Mouse (Mus musculus): ENCODE measurements at regions not wholly inside any gene's neighbourhood (a gene's known extent, or its start where the extent isn't known, plus 50 kb on each side); places are given as distances from the start of the nearest gene placed in this dataset.
"Not testable (repeated sequence)": the region's sequence is repeated elsewhere in the genome, so short reads cannot be mapped to it uniquely, and the experiment has no call there.

GRCm38 (mm10) chr3:68782363-68782762 lies 87.0 kb upstream of the 1110032F04Rik start:
- 54% methylated on average over 4 of the region's 4 CpGs for WGBS
- Histone ChIP-seq H3K36me3 (no peaks in the 10 kb centered on the region), H3K9me3 (no peaks in the 10 kb centered on the region), H3K4me1 (peaks cover 55% of the 10 kb centered on the region), H3K27me3 (ENCODE audit: insufficient read depth, poor library complexity, severe bottlenecking) (no peaks in the 10 kb centered on the region), H3K27ac (no peak overlapping the region), H3K4me3 (no peak overlapping the region)
- no peak for DNase-seq (ENCODE audit: low spot score)

GRCm38 (mm10) chr3:68783666-68784416 lies 85.5 kb upstream of the 1110032F04Rik start:
- WGBS: 36% methylated on average over 7 of the region's 7 CpGs
- Histone ChIP-seq H3K27ac (peak overlapping the region; percentile 77; the same call in 1 of the 2 replicates), H3K27me3 (ENCODE audit: insufficient read depth, poor library complexity, severe bottlenecking) (no peaks in the 10 kb centered on the region), H3K4me1 (peaks cover 69% of the 10 kb centered on the region), H3K4me3 (no peak overlapping the region), H3K36me3 (no peaks in the 10 kb centered on the region), H3K9me3 (no peaks in the 10 kb centered on the region)
- DNase-seq (ENCODE audit: low spot score): no peak

DNA sequence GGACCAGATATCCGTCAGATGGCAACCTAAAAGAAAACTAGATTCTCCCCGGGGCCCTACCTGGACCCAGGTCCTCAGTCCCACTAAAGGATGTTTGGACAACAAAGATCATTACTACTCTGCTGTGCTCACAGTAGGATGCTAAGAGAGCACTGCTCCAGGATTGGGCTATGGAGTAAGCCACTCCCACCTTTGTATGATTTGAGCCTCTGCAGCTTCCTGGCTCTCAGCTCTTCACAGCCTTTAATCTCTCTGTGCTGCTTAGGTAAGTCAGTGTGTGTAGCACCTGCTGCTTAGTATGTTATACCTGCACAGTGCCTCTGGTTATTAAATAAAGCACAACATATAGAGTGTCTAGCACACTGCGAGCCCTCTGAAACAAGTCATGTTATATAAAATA lies 82.6 kb upstream of the 1110032F04Rik start:
- H3K27me3 ChIP-seq (ENCODE audit: insufficient read depth, poor library complexity, severe bottlenecking): no peaks in the 10 kb centered on the region
- no peaks in the 10 kb centered on the region for H3K36me3 ChIP-seq
- H3K4me1 ChIP-seq: peaks cover 53% of the 10 kb centered on the region
- H3K4me3 ChIP-seq: no peak overlapping the region
- DNase-seq (ENCODE audit: low spot score): no peak
- 91% methylated on average over 3 of the region's 3 CpGs for WGBS
- no peaks in the 10 kb centered on the region for H3K9me3 ChIP-seq
- peak overlapping the region; percentile 39; the same call in 1 of the 2 replicates for H3K27ac ChIP-seq

- Histone ChIP-seq H3K27me3 (ENCODE audit: insufficient read depth, poor library complexity, severe bottlenecking) (no peaks in the 10 kb centered on the region), H3K27ac (peak overlapping the region; percentile 54), H3K4me3 (no peak overlapping the region), H3K36me3 (no peaks in the 10 kb centered on the region), H3K9me3 (no peaks in the 10 kb centered on the region), H3K4me1 (peaks cover 48% of the 10 kb centered on the region)
- peak; percentile 52 for DNase-seq (ENCODE audit: low spot score)
- WGBS: 55% methylated on average over 10 of the region's 10 CpGs
Measured at GRCm38 (mm10) chr3:68787385-68788175, 81.8 kb upstream of the 1110032F04Rik start.

- WGBS: 58% methylated on average over 6 of the region's 6 CpGs
- H3K36me3 ChIP-seq: no peaks in the 10 kb centered on the region
- peak overlapping the region; percentile 23; the same call in 1 of the 2 replicates for H3K27ac ChIP-seq
- no peaks in the 10 kb centered on the region for H3K9me3 ChIP-seq
- H3K4me3 ChIP-seq: no peak overlapping the region
- H3K27me3 ChIP-seq (ENCODE audit: insufficient read depth, poor library complexity, severe bottlenecking): no peaks in the 10 kb centered on the region
- no peak for DNase-seq (ENCODE audit: low spot score)
- peaks cover 35% of the 10 kb centered on the region for H3K4me1 ChIP-seq
Measured at GRCm38 (mm10) chr3:68789491-68789890, 79.9 kb upstream of the 1110032F04Rik start.

GRCm38 (mm10) chr3:68790466-68790865 lies 78.9 kb upstream of the 1110032F04Rik start:
- WGBS: 91% methylated on average over 4 of the region's 4 CpGs
- Histone ChIP-seq H3K4me1 (peaks cover 35% of the 10 kb centered on the region), H3K4me3 (no peak overlapping the region), H3K9me3 (no peaks in the 10 kb centered on the region), H3K27me3 (ENCODE audit: insufficient read depth, poor library complexity, severe bottlenecking) (no peaks in the 10 kb centered on the region), H3K27ac (no peak overlapping the region), H3K36me3 (no peaks in the 10 kb centered on the region)
- DNase-seq (ENCODE audit: low spot score): no peak

DNA sequence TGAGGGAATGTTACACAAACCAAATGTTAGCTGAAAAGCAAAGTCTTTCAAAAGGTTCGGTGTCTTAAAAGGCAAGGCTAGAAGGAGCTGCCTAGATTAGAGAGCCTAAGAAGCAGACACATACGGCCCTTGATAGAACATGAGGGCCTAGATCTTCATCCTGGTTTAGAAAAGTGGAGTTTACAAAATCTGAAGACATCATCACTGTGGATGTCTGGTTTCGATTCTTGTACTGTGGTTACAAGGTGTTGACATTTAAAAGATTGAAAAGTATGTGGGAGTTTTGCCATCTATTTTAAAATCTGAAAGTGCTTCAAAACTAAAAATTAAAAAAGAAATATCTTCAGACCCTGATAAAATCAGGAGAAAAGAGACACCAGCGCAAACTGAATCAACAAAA lies 76.5 kb upstream of the 1110032F04Rik start:
- Histone ChIP-seq H3K4me3 (no peak overlapping the region), H3K9me3 (no peaks in the 10 kb centered on the region), H3K36me3 (no peaks in the 10 kb centered on the region), H3K27me3 (ENCODE audit: insufficient read depth, poor library complexity, severe bottlenecking) (no peaks in the 10 kb centered on the region), H3K27ac (no peak overlapping the region), H3K4me1 (peaks cover 12% of the 10 kb centered on the region)
- DNase-seq (ENCODE audit: low spot score): no peak
- 89% methylated on average over 4 of the region's 4 CpGs for WGBS

- no peaks in the 10 kb centered on the region for H3K27me3 ChIP-seq (ENCODE audit: insufficient read depth, poor library complexity, severe bottlenecking)
- H3K9me3 ChIP-seq: no peaks in the 10 kb centered on the region
- no peaks in the 10 kb centered on the region for H3K36me3 ChIP-seq
- no peak for DNase-seq (ENCODE audit: low spot score)
- WGBS: 88% methylated on average over 2 of the region's 2 CpGs
- H3K4me3 ChIP-seq: no peak overlapping the region
- 0 out of 2 replicates have a peak, but pooled peaks cover 3% of the 10 kb centered on the region for H3K4me1 ChIP-seq
- H3K27ac ChIP-seq: 0 out of 2 replicates have a peak overlapping the region, but pooled peaks have one; percentile 1
Measured at GRCm38 (mm10) chr3:68793923-68794322, 75.5 kb upstream of the 1110032F04Rik start.

DNA sequence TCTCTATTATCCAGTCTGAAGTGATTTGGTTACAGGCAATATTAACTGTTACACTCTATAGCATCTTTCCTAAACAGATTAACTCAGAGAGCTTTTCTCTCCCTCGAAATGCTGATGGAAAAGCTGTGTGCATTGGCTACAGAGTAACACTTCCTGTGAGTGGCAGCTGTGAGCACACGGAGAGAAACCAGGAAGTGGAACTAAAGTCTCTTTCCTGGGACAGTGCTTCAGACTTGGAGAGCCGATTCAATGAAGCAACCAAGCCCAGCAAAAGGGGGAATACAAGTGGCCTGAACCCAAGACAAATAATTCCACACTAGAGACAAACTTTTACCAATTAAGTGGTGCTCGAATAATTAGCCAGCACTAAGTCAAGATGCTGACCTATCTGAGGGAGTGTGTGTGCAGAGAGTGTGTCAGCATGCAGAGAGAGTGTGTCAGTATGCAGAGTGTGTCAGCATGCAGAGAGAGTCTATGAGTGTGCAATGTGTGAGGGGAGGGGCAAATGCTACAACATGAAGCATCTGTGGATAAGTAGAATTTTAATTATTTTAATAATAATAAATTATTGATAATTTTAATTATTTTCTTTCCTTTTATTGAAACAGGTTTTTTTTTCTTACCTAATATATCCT lies 74.9 kb upstream of the 1110032F04Rik start:
- no peaks in the 10 kb centered on the region for H3K9me3 ChIP-seq
- no peak for DNase-seq (ENCODE audit: low spot score)
- no peak overlapping the region for H3K4me3 ChIP-seq
- 47% methylated on average over 4 of the region's 4 CpGs for WGBS
- no peaks in the 10 kb centered on the region for H3K36me3 ChIP-seq
- 0 out of 2 replicates have a peak overlapping the region, but pooled peaks have one; percentile 1 for H3K27ac ChIP-seq
- H3K27me3 ChIP-seq (ENCODE audit: insufficient read depth, poor library complexity, severe bottlenecking): no peaks in the 10 kb centered on the region
- H3K4me1 ChIP-seq: 0 out of 2 replicates have a peak, but pooled peaks cover 3% of the 10 kb centered on the region

GRCm38 (mm10) chr3:68795641-68796040 lies 73.7 kb upstream of the 1110032F04Rik start:
- no peak overlapping the region for H3K27ac ChIP-seq
- H3K4me3 ChIP-seq: no peak overlapping the region
- H3K27me3 ChIP-seq (ENCODE audit: insufficient read depth, poor library complexity, severe bottlenecking): no peaks in the 10 kb centered on the region
- DNase-seq (ENCODE audit: low spot score): no peak
- H3K36me3 ChIP-seq: no peaks in the 10 kb centered on the region
- WGBS: 63% methylated on average over 3 of the region's 3 CpGs
- no peaks in the 10 kb centered on the region for H3K9me3 ChIP-seq
- H3K4me1 ChIP-seq: 0 out of 2 replicates have a peak, but pooled peaks cover 3% of the 10 kb centered on the region

DNA sequence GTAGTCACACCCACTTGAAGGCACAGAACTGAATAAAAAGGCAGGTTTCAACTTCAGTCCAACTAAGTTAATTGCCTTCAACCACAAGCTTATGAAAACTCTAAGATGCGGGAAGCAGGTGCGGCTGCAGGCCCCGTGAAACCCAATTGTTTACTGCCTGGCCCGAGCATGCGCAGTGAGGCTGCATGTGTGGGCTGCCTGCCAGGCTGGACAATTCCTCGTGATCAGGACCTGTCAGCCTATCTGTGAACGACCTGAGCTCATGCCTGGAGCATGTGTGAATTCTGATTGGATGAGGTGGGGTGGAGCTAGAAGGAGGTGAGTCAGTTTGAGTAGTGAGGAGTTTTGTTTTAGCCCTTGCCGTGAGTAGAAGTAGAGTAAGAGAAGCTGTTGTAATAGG lies 71.0 kb upstream of the 1110032F04Rik start:
- not testable (repeated sequence) for H3K4me1 ChIP-seq; H3K36me3 ChIP-seq; H3K27me3 ChIP-seq (ENCODE audit: insufficient read depth, poor library complexity, severe bottlenecking); H3K9me3 ChIP-seq; DNase-seq (ENCODE audit: low spot score); H3K27ac ChIP-seq; H3K4me3 ChIP-seq
- WGBS: 86% methylated on average over 8 of the region's 8 CpGs

DNA sequence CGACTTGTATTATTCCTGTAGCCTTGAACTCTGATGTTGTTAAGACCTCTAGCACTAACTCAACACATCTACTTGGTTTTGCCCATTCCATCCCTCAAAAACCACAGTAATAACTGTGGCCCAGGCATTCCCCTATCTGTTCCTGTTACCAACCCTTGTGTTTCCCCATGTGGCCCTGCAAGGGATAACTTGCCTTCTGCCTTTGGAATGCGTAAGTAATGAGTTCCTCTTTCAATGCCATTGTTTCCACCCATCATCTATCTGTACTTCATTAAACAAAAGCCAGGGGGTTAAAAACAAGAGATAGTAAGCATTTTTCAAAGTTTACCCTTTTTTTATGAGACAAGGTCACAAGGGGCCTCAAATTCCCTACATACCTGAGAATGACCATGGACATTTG lies 60.5 kb upstream of the 1110032F04Rik start:
- Histone ChIP-seq H3K4me3 (no peak overlapping the region), H3K9me3 (no peaks in the 10 kb centered on the region), H3K36me3 (no peaks in the 10 kb centered on the region), H3K27me3 (ENCODE audit: insufficient read depth, poor library complexity, severe bottlenecking) (no peaks in the 10 kb centered on the region), H3K4me1 (no peaks in the 10 kb centered on the region), H3K27ac (no peak overlapping the region)
- no peak for DNase-seq (ENCODE audit: low spot score)
- 69% methylated on average over 2 of the region's 2 CpGs for WGBS

GRCm38 (mm10) chr3:68813461-68813860 lies 55.9 kb upstream of the 1110032F04Rik start:
- peak; percentile 67 for DNase-seq (ENCODE audit: low spot score)
- Histone ChIP-seq H3K4me3 (no peak overlapping the region), H3K4me1 (peaks cover 9% of the 10 kb centered on the region), H3K27ac (no peak overlapping the region), H3K36me3 (no peaks in the 10 kb centered on the region), H3K27me3 (ENCODE audit: insufficient read depth, poor library complexity, severe bottlenecking) (no peaks in the 10 kb centered on the region), H3K9me3 (no peaks in the 10 kb centered on the region)
- WGBS: 84% methylated on average over 3 of the region's 3 CpGs

Measured in heart, embryonic 10.5 days (tissue).